Mouse (Mus musculus): Measurements from ENCODE around the gene Ss18l1. TPM values are rescaled to one million over a fixed set of nuclear protein-coding genes. Genes with fewer than 3 reads are reported as not detected.

Ss18l1 gene
- polyA plus RNA-seq, 1 experiment = 27.0 TPM

GRCm38 (mm10) chr2:180118661-180119438 is 76.5 kb downstream of the Ss18l1 start, which contains the start of gene Osbpl2:
Gene Osbpl2, plus strand, starts transcription at chr2:180119306.
- DNase-seq = peak; percentile 100
- Histone ChIP-seq H3K27me3 (ENCODE audit: control insufficient read depth, insufficient read depth, low read length) (no peaks in the 10 kb centered on the region), H3K27ac (ENCODE audit: insufficient read depth, low read length) (peak within 1 kb of the TSS; percentile 56), H3K4me1 (ENCODE audit: control insufficient read depth, insufficient read depth, low read length) (peaks cover 25% of the 10 kb centered on the region), H3K4me3 (replicated peaks; ENCODE audit: insufficient read depth, low read depth, low read length) (peak within 1 kb of the TSS; percentile 81)
- WGBS = 1% methylated on average over 47 of the region's 55 CpGs
- no peak for TF ChIP-seq CTCF (IDR thresholded peaks at IDR 0.05; ENCODE audit: borderline replicate concordance, insufficient read depth, low read depth, low read length)
- peak; percentile 64 for TF ChIP-seq POLR2A (IDR thresholded peaks at IDR 0.05; ENCODE audit: borderline replicate concordance, insufficient read depth, low read length)

Other genes with a start within 250 kb of the Ss18l1 start
- 15.2 TPM in 2 replicates for gene Taf4, start 65.9 kb upstream of the Ss18l1 start, polyA plus RNA-seq (2012; rRNA removed)
- gene Lsm14b, start 17.5 kb upstream of the Ss18l1 start, polyA plus RNA-seq (2012; rRNA removed) = 77.3 and 79.3 TPM in 2 replicates
- 248 and 254 TPM in 2 replicates for gene Psma7, start 76 bp upstream of the Ss18l1 start, polyA plus RNA-seq (2012; rRNA removed)
- 28.5 and 28.7 TPM in 2 replicates for gene Mtg2, start 28.1 kb downstream of the Ss18l1 start, polyA plus RNA-seq (2012; rRNA removed)
- gene Hrh3, start 62.0 kb downstream of the Ss18l1 start, polyA plus RNA-seq (2012; rRNA removed) = 21.1 and 25.4 TPM in 2 replicates
- 64.3 and 69.6 TPM in 2 replicates for gene Osbpl2, start 76.8 kb downstream of the Ss18l1 start, polyA plus RNA-seq (2012; rRNA removed)
- 111 and 114 TPM in 2 replicates for gene Adrm1, start 129.0 kb downstream of the Ss18l1 start, polyA plus RNA-seq (2012; rRNA removed)
- 6.4 and 7.0 TPM in 2 replicates for gene Lama5, start 183.3 kb downstream of the Ss18l1 start, polyA plus RNA-seq (2012; rRNA removed)
- gene Rps21, start 214.9 kb downstream of the Ss18l1 start, polyA plus RNA-seq (2012; rRNA removed) = 1,729 and 1,776 TPM in 2 replicates
- 46.3 and 51.7 TPM in 2 replicates for gene Cables2, start 231.0 kb downstream of the Ss18l1 start, polyA plus RNA-seq (2012; rRNA removed)
- not detected in 2 replicates for gene Rbbp8nl, start 247.4 kb downstream of the Ss18l1 start, polyA plus RNA-seq (2012; rRNA removed)